Mouse (Mus musculus) liver, adult 2 months (tissue): ENCODE data around the gene Fdps. TPM values are rescaled to one million over a fixed set of nuclear protein-coding genes. Genes with fewer than 3 reads are reported as not detected.

Experiments used
- DNase-seq: peaks from one replicate; pipeline ENCODE4 v3.0.0-alpha.2; 2011; ENCODE audit warnings: low read depth, low spot score; ENCODE audit errors: extremely low read depth
- H3K27ac ChIP-seq: fragments of 200-500 bp; replicated peaks from 2 replicates; pipeline ENCODE4 v1.5.1; 2012; ENCODE audit warnings: low read depth, mild to moderate bottlenecking, control low read depth, inconsistent platforms, low read length; ENCODE audit not compliant: insufficient read depth
- H3K27me3 ChIP-seq: fragments of 200-500 bp; 2 replicates; pipeline ENCODE4 v1.6.1; 2012; ENCODE audit warnings: mild to moderate bottlenecking, moderate library complexity, low read length, inconsistent platforms; ENCODE audit not compliant: control insufficient read depth, insufficient read depth
- H3K36me3 ChIP-seq: fragments of 200-500 bp; 2 replicates; pipeline ENCODE4 v1.6.1; 2012; ENCODE audit warnings: low read length, inconsistent platforms; ENCODE audit not compliant: control insufficient read depth, insufficient read depth
- H3K4me1 ChIP-seq: fragments of 200-500 bp; 2 replicates; pipeline ENCODE4 v1.6.1; 2011; ENCODE audit warnings: low read length; ENCODE audit not compliant: control insufficient read depth, insufficient read depth
- H3K4me3 ChIP-seq: fragments of 200-500 bp; 2 replicates; pipeline ENCODE4 v1.5.1; 2011; ENCODE audit warnings: low read depth, mild to moderate bottlenecking, control low read depth, low read length, moderate library complexity; ENCODE audit not compliant: insufficient read depth
- H3K79me2 ChIP-seq: fragments of 200-500 bp; 2 replicates; pipeline ENCODE4 v1.6.1; 2012; ENCODE audit warnings: inconsistent platforms, mild to moderate bottlenecking, low read length, moderate library complexity; ENCODE audit not compliant: control insufficient read depth, insufficient read depth
- H3K9ac ChIP-seq: fragments of 200-500 bp; 2 replicates; pipeline ENCODE4 v1.6.1; 2012; ENCODE audit warnings: low read depth, mild to moderate bottlenecking, control low read depth, inconsistent platforms, low read length
- CTCF ChIP-seq: fragments of 200-500 bp; IDR thresholded peaks from 2 replicates; pipeline ENCODE4 v1.5.1; 2011; ENCODE audit warnings: low read depth, low read length, control low read depth
- POLR2A ChIP-seq: fragments of 200-500 bp; IDR thresholded peaks from 2 replicates; pipeline ENCODE4 v1.6.1; 2011; ENCODE audit warnings: low read length, control low read depth; ENCODE audit not compliant: insufficient read depth; ENCODE audit errors: extremely low read depth
- WGBS: fragments of 180-500 bp; shearing (Covaris S2); methylation state at CpG from one replicate; pipeline ENCODE4 v1.1.7; 2018; 5-methylcytosine and 5-hydroxymethylcytosine counted together
- polyA plus RNA-seq: library from polyadenylated mRNA; depleted of rRNA; stranded (reverse); fragments of >200 nt; gene quantifications from 2 replicates; pipeline ENCODE4 v1.2.3, GENCODE M21; 2012
- total RNA-seq: library from RNA; depleted of rRNA; stranded (reverse); fragments of >200 nt; gene quantifications from 2 replicates; pipeline ENCODE4 v1.2.3, GENCODE M21; 2014

Fdps gene
- total and polyA plus RNA-seq, 2 experiments = 388 to 510 TPM

- no peak for DNase-seq
- WGBS = 16% methylated on average over 30 of the region's 30 CpGs
- peak; percentile 77 for TF ChIP-seq CTCF
- TF ChIP-seq POLR2A = no peak
Observed at GRCm38 (mm10) chr3:89132285-89133062, 30.7 kb upstream of the Fdps start.

GRCm38 (mm10) chr3:89131816-89132215, 30.1 kb upstream of the Fdps start:
- Histone ChIP-seq H3K27ac (no peak overlapping the region), H3K4me1 (peaks cover 18% of the 10 kb centered on the region), H3K9ac (no peak overlapping the region), H3K4me3 (no peak overlapping the region), H3K27me3 (no peaks in the 10 kb centered on the region), H3K36me3 (no peaks in the 10 kb centered on the region), H3K79me2 (no peaks in the 10 kb centered on the region)
- WGBS = 65% methylated on average over 4 of the region's 4 CpGs
- TF ChIP-seq CTCF (no peak), POLR2A (no peak)
- no peak for DNase-seq

More at GRCm38 (mm10) chr3:89132285-89133062, 30.7 kb upstream of the Fdps start:
- Histone ChIP-seq H3K9ac (peak overlapping the region; percentile 51), H3K27me3 (no peaks in the 10 kb centered on the region), H3K4me3 (peak overlapping the region; percentile 10; the same call in 1 of the 2 replicates), H3K36me3 (no peaks in the 10 kb centered on the region), H3K79me2 (0 out of 2 replicates have a peak, but pooled peaks cover 4% of the 10 kb centered on the region), H3K4me1 (peaks cover 19% of the 10 kb centered on the region), H3K27ac (peak overlapping the region; percentile 73; the same call in 1 of the 2 replicates)

GRCm38 (mm10) chr3:89129908-89130307, 28.1 kb upstream of the Fdps start:
- H3K4me1 ChIP-seq = peaks cover 13% of the 10 kb centered on the region
- H3K79me2 ChIP-seq = no peaks in the 10 kb centered on the region
- H3K36me3 ChIP-seq = no peaks in the 10 kb centered on the region
- no peak overlapping the region for H3K27ac ChIP-seq
- H3K4me3 ChIP-seq = no peak overlapping the region
- no peak for TF ChIP-seq CTCF
- no peak for TF ChIP-seq POLR2A
- 85% methylated on average over 3 of the region's 3 CpGs for WGBS
- H3K9ac ChIP-seq = no peak overlapping the region
- DNase-seq = no peak
- no peaks in the 10 kb centered on the region for H3K27me3 ChIP-seq

GRCm38 (mm10) chr3:89125981-89126380, 24.2 kb upstream of the Fdps start:
- no peak for TF ChIP-seq CTCF
- TF ChIP-seq POLR2A = no peak
- Histone ChIP-seq H3K79me2 (no peaks in the 10 kb centered on the region), H3K36me3 (no peaks in the 10 kb centered on the region), H3K27me3 (no peaks in the 10 kb centered on the region), H3K4me1 (no peaks in the 10 kb centered on the region), H3K4me3 (no peak overlapping the region), H3K9ac (no peak overlapping the region), H3K27ac (no peak overlapping the region)
- no peak for DNase-seq
- 98% methylated on average over 3 of the region's 3 CpGs for WGBS

GRCm38 (mm10) chr3:89124241-89124640, 22.5 kb upstream of the Fdps start:
- Histone ChIP-seq H3K27me3 (no peaks in the 10 kb centered on the region), H3K36me3 (no peaks in the 10 kb centered on the region), H3K4me1 (no peaks in the 10 kb centered on the region), H3K27ac (no peak overlapping the region), H3K4me3 (no peak overlapping the region), H3K9ac (no peak overlapping the region), H3K79me2 (no peaks in the 10 kb centered on the region)
- 30% methylated on average over 3 of the region's 3 CpGs for WGBS
- no peak for DNase-seq
- no peak for TF ChIP-seq CTCF
- no peak for TF ChIP-seq POLR2A

GRCm38 (mm10) chr3:89123313-89123712, 21.6 kb upstream of the Fdps start:
- Histone ChIP-seq H3K27me3 (no peaks in the 10 kb centered on the region), H3K4me1 (no peaks in the 10 kb centered on the region), H3K9ac (no peak overlapping the region), H3K36me3 (no peaks in the 10 kb centered on the region), H3K4me3 (no peak overlapping the region), H3K27ac (no peak overlapping the region), H3K79me2 (no peaks in the 10 kb centered on the region)
- no peak for DNase-seq
- TF ChIP-seq POLR2A (no peak), CTCF (no peak)
- 51% methylated on average over 2 of the region's 2 CpGs for WGBS
